Mouse (Mus musculus): Measurements from ENCODE around the gene Olfr705.

- TF ChIP-seq CTCF (IDR thresholded peaks at IDR 0.05; ENCODE audit: borderline replicate concordance, control insufficient read depth, extremely low read depth, insufficient read depth, low read length, poor library complexity): no peak
- no peak for TF ChIP-seq POLR2A (IDR thresholded peaks at IDR 0.05; ENCODE audit: control insufficient read depth, extremely low read depth, insufficient read depth, low read length, poor library complexity)
Measured at GRCm38 (mm10) chr7:106876791-106877190, at the start of gene Olfr705.

All from thymus, adult 2 months (tissue).